Mouse (Mus musculus): ENCODE measurements around the gene Tlcd1. TPM values are rescaled to one million over a fixed set of nuclear protein-coding genes. Genes with fewer than 3 reads are reported as not detected.
"Not testable (repeated sequence)": the region's sequence is repeated elsewhere in the genome, so short reads cannot be mapped to it uniquely, and the experiment has no call there.

Tlcd1 gene
- polyA plus RNA-seq, 1 experiment from 2014 or later: 19.3 TPM

DNA sequence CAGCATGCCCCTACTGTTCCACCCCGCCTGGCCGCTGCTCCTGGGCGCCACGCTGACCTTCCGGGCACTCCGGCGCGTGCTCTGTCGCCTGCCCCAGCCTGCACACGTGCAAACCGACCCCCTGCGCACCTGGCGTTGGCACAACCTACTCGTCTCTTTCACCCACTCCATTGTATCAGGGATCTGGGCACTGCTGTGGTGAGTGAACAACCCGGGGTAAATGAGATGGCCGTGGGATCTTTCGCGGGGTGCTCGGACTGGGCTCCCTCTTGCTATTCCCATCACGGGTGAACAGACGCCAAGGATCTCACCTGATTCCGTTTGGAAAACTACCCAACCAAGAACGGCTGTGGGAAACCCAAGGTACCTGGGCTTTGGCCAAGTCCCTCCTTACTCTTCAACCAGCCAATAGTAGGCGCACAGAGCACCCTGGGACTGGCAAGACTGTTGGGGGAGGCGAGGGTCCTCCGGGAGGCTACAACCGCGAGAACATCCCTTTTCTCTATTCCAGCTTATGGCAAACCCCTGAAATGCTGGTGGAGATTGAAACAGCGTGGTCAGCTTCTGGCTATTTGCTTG is 2.4 kb downstream of the Tlcd1 start:
- Histone ChIP-seq H3K9me3 (replicated peaks) (no peaks in the 10 kb centered on the region), H3K27ac (replicated peaks) (peak overlapping the region; percentile 90), H3K36me3 (peaks cover 24% of the 10 kb centered on the region), H3K27me3 (replicated peaks) (no peaks in the 10 kb centered on the region), H3K4me2 (peak overlapping the region; percentile 79), H3K4me1 (peaks cover 70% of the 10 kb centered on the region), H3K9ac (replicated peaks) (peak overlapping the region; percentile 53), H3K4me3 (replicated peaks) (peak overlapping the region; percentile 62)
- 2% methylated on average over 29 of the region's 29 CpGs for WGBS
- ATAC-seq (ENCODE audit: low FRiP score): no peak

DNA sequence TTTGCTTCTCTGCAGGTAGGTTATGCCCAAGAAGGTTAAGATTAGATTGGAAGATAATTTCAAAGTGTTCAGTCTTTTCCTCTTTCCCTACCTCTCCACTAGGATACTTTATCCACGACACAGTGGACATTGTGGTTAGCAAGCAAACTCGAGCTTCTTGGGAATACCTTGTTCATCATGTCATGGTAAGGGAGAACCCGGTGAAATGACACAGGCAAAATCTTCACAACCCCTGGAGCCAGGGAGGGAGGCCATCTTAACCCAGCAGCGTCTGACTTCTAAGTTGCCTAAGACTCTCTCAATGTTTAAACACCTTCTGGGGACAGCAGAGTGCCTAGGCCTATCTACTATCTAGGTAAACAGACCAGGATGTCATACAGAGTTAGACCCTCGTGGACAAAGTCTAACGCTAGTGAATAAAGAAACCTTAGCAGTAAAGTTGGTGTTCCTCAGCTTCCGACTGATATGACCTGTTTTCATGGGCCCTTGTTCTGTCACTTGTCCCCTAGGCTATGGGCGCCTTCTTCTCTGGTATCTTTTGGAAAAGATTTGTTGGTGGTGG is 3.0 kb downstream of the Tlcd1 start:
- Histone ChIP-seq H3K4me1 (peaks cover 73% of the 10 kb centered on the region), H3K4me2 (peak overlapping the region; percentile 79), H3K27ac (replicated peaks) (peak overlapping the region; percentile 90; the same call in 1 of the 2 replicates)

DNA sequence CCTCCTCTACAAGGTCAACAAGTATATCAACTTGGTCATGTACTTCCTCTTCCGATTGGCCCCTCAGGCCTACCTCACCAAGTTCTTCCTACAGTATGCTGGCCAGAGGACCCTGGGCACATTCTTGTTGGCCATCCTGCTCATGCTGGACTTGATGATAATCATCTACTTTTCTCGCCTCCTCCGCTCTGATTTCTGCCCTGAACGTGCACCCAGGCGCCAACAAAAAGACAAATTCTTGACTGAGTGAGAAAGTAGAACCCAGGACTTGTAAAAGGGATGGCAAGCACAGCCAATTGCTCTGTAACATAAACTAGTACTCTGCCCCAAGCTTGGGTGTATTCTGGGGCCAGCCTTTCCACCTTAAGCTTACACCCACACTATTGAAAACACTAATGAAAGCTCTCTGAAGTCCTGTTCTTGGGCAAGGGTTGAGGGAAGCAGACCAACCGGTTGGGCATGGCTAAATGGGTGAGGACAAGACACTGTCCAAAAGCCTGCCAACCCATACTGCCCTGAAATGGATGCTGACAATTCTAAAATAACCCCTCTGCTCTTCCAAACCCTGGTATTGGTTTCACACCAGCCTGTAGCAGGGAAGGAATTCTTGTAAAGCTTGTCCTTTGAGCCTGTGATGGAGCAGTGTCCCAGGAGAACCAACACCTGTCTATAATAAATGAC is 3.7 kb downstream of the Tlcd1 start:
- no peak overlapping the region for H3K4me3 ChIP-seq (replicated peaks)
- H3K36me3 ChIP-seq: peaks cover 24% of the 10 kb centered on the region
- H3K27me3 ChIP-seq (replicated peaks): no peaks in the 10 kb centered on the region
- no peak overlapping the region for H3K27ac ChIP-seq (replicated peaks)
- H3K4me1 ChIP-seq: peaks cover 73% of the 10 kb centered on the region
- 0 out of 2 replicates have a peak overlapping the region, but pooled peaks have one; percentile 20 for H3K9ac ChIP-seq (replicated peaks)
- no peaks in the 10 kb centered on the region for H3K9me3 ChIP-seq (replicated peaks)
- ATAC-seq (ENCODE audit: low FRiP score): no peak
- WGBS: 74% methylated on average over 6 of the region's 6 CpGs
- H3K4me2 ChIP-seq: peak overlapping the region; percentile 79; the same call in 1 of the 2 replicates

More for the DNA sequence above, 3.0 kb downstream of the Tlcd1 start:
- Histone ChIP-seq H3K36me3 (peaks cover 24% of the 10 kb centered on the region), H3K9me3 (replicated peaks) (no peaks in the 10 kb centered on the region), H3K9ac (replicated peaks) (peak overlapping the region; percentile 53; the same call in 1 of the 2 replicates), H3K27me3 (replicated peaks) (no peaks in the 10 kb centered on the region), H3K4me3 (replicated peaks) (peak overlapping the region; percentile 62)
- 27% methylated on average over 8 of the region's 8 CpGs for WGBS
- ATAC-seq (ENCODE audit: low FRiP score): no peak

GRCm38 (mm10) chr11:78181830-78182357 is 5.4 kb downstream of the Tlcd1 start:
- Histone ChIP-seq H3K36me3 (peaks cover 24% of the 10 kb centered on the region), H3K27me3 (replicated peaks) (no peaks in the 10 kb centered on the region), H3K4me2 (peak overlapping the region; percentile 66), H3K9me3 (replicated peaks) (no peaks in the 10 kb centered on the region), H3K9ac (replicated peaks) (peak overlapping the region; percentile 87), H3K27ac (replicated peaks) (no peak overlapping the region), H3K4me1 (peaks cover 62% of the 10 kb centered on the region), H3K4me3 (replicated peaks) (peak overlapping the region; percentile 78)
- WGBS: 51% methylated on average over 2 of the region's 2 CpGs
- no peak for ATAC-seq (ENCODE audit: low FRiP score)

DNA sequence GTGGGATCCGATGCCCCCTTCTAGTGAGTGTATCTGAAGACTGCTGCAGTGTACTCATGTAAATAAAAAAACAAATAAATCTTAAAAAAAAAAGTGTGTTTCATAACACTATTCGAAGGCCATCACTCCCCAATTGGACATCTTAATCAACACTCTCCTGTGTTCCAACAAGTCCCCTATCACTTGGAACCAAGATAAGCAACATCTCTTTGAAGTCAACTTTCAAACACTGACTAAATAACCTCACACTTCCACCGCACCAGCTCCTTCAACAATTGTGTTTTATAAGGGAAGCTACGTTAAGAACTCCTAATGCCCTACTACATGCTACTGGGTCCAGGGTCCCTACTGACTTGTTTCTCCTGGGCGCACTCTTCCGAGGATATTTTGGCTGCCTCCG is 5.9 kb downstream of the Tlcd1 start:
- no peak for ATAC-seq (ENCODE audit: low FRiP score)
- Histone ChIP-seq H3K4me3 (replicated peaks) (peak overlapping the region; percentile 78), H3K36me3 (peaks cover 24% of the 10 kb centered on the region), H3K9ac (replicated peaks) (peak overlapping the region; percentile 87), H3K27ac (replicated peaks) (peak overlapping the region; percentile 95), H3K27me3 (replicated peaks) (no peaks in the 10 kb centered on the region), H3K9me3 (replicated peaks) (no peaks in the 10 kb centered on the region), H3K4me2 (peak overlapping the region; percentile 66), H3K4me1 (peaks cover 62% of the 10 kb centered on the region)
- WGBS: 10% methylated on average over 7 of the region's 7 CpGs

- Histone ChIP-seq H3K36me3 (peaks cover 24% of the 10 kb centered on the region), H3K9ac (replicated peaks) (peak within 1 kb of the TSS; percentile 87), H3K4me3 (replicated peaks) (peak within 1 kb of the TSS; percentile 78), H3K9me3 (replicated peaks) (no peaks in the 10 kb centered on the region), H3K4me1 (peaks cover 60% of the 10 kb centered on the region), H3K4me2 (peak within 1 kb of the TSS; percentile 66), H3K27ac (replicated peaks) (peak within 1 kb of the TSS; percentile 95), H3K27me3 (replicated peaks) (no peaks in the 10 kb centered on the region)
- 0% methylated on average over 38 of the region's 38 CpGs for WGBS
- ATAC-seq (ENCODE audit: low FRiP score): peak; percentile 92
These were observed 6.7 kb downstream of the Tlcd1 start, which contains the start of gene Rpl23a for GRCm38 (mm10) chr11:78182961-78183844. TSS of gene Rpl23a (minus strand) at chr11:78183584.

- WGBS: 49% methylated on average over 10 of the region's 10 CpGs
These were observed 7.5 kb downstream of the Tlcd1 start for GRCm38 (mm10) chr11:78183884-78184514.

GRCm38 (mm10) chr11:78184702-78185101 is 8.2 kb downstream of the Tlcd1 start:
- H3K9me3 ChIP-seq (replicated peaks); H3K4me3 ChIP-seq (replicated peaks); H3K27me3 ChIP-seq (replicated peaks); H3K4me2 ChIP-seq; H3K9ac ChIP-seq (replicated peaks); ATAC-seq (ENCODE audit: low FRiP score); H3K27ac ChIP-seq (replicated peaks): not testable (repeated sequence)
- Histone ChIP-seq H3K36me3 (peaks cover 18% of the 10 kb centered on the region), H3K4me1 (peaks cover 53% of the 10 kb centered on the region)
- WGBS: 97% methylated on average over 6 of the region's 6 CpGs

More at GRCm38 (mm10) chr11:78183884-78184514, 7.5 kb downstream of the Tlcd1 start:
- Histone ChIP-seq H3K4me2 (peak overlapping the region; percentile 66), H3K36me3 (peaks cover 24% of the 10 kb centered on the region), H3K27ac (replicated peaks) (peak overlapping the region; percentile 95), H3K27me3 (replicated peaks) (no peaks in the 10 kb centered on the region), H3K4me1 (peaks cover 54% of the 10 kb centered on the region), H3K4me3 (replicated peaks) (peak overlapping the region; percentile 78), H3K9me3 (replicated peaks) (no peaks in the 10 kb centered on the region), H3K9ac (replicated peaks) (peak overlapping the region; percentile 87; the same call in 1 of the 2 replicates)
- no peak for ATAC-seq (ENCODE audit: low FRiP score)

DNA sequence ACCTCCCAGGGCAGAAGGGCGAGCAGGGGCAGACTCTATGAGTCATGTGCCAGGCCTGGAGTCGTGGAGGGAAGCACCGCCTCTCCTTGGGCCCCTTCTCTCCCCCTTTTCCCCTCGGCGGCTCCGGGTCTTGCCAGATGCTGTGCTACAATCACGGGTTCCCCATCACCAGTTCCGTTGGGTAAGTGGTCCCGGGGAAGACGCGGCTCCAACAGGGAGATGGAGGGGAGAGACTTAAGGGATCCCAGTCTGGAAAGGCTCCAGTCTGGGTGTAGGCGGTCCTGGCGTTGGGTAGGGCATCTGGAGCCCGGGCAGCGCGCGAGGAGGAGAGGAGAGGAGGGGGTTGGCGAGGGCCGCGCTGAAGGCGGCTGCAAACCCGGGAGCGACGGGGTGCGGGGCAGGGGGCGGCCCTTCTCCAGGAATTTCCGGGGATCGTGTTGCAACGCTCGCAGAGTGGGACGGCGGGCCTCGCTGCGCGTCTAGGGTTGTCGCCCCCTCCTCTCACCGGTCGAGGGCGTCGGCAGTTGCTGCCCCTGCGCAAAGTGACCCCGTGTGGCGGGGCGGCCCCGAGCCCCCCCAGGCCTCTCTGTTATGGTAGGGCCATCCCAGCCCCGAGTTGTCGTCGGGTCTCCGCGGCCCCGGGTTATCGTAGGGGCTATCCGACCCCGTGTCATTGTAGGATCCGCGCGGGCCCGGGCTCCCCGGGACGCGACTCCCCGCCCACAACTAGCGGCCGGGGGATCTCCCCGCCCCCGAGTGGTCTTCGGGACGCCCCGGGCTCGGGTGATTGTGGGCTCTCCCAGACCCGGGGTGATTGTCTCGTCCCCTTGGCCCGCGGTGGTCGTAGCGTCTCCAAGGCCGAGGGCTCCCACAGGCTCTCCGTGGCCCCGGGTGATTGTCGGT is 12.1 kb downstream of the Tlcd1 start, which contains the start of gene Rab34:
Gene Rab34 (plus strand): TSS at position 100 of the 903 bp plus-strand sequence.
- H3K36me3 ChIP-seq: peaks cover 30% of the 10 kb centered on the region
- H3K4me3 ChIP-seq (replicated peaks): peak within 1 kb of the TSS; percentile 73
- no peaks in the 10 kb centered on the region for H3K9me3 ChIP-seq (replicated peaks)
- WGBS: under 1% methylated on average over 78 of the region's 80 CpGs
- peak within 1 kb of the TSS; percentile 67 for H3K4me2 ChIP-seq
- H3K9ac ChIP-seq (replicated peaks): peak within 1 kb of the TSS; percentile 83
- H3K27ac ChIP-seq (replicated peaks): peak within 1 kb of the TSS; percentile 94
- H3K4me1 ChIP-seq: peaks cover 34% of the 10 kb centered on the region
- H3K27me3 ChIP-seq (replicated peaks): no peaks in the 10 kb centered on the region
- peak; percentile 72 for ATAC-seq (ENCODE audit: low FRiP score)
